Mouse (Mus musculus) adrenal gland, adult 18-20 months (tissue): ENCODE measurements around the gene Klf8. TPM values are rescaled to one million over a fixed set of nuclear protein-coding genes. Genes with fewer than 3 reads are reported as not detected.

Source experiments
- DNase-seq, 2 experiments: peaks; one replicate each; pipeline ENCODE4 v3.0.0; 2021 to 2022; ENCODE audit warnings: low spot score in 2 of 2
- total RNA-seq, 2 experiments: library from RNA; stranded (reverse); gene quantifications; 1 replicate in 1 of 2; 2 replicates in 1 of 2; pipeline ENCODE4 v1.2.3; 2021

Gene Klf8
- total RNA-seq, 2 experiments from 2014 or later = 0.40 to 0.48 TPM

DNA sequence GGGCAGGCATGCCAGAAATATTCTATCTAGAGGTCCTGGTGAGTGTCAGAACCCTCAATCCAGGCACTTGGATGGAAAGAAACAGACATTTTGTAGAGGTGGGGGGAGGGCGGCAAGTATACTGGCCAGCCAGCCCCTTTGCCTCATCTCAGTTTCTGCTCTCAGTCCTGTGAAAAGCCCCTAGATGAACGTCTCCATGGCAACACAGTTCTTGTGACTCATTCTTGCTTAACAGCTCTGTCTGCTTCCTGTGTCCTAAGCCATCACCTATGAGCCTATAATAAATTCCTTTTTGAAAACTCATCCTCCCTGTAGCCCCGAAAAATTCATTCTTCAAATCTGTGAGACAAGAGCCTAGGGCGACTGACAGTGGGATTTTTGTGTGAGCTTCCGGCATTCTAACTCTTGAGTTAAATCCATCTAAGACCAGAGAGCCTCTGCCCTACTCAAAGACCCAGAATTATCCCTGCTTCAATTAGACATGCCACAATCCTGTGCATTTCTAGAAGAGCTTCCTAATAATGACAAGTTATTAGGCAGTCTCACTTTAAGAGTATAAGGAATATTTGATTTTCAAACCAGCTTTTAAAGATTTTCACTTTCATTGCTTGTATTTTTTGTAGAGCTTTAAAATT lies 196.5 kb downstream of the Klf8 start:
- DNase-seq = no peak

DNA sequence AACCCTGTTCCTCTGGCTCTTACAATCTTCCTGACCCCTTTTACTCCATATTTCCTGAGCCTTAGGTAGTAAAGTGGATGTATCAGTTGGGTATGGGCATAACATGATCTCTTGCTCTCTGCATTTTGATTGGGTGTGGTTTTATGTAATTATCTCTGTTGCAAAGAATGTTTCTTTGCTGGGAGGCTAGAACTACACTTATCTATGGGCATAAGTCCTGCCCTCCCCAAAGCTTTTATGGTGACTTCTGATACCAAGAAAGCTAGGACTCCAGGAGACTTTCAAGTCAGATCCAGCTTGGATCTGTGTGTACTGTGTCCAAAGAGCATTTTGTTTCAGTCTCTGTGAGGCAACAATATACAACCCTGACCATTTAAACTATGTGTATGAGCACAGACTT lies 202.3 kb downstream of the Klf8 start:
- no peak for DNase-seq

- no peak for DNase-seq
Measured at GRCm38 (mm10) chrX:153440018-153440417, 202.8 kb downstream of the Klf8 start.

Other genes with a start within 250 kb of the Klf8 start
- 1 to 10 TPM; 2.6 to 3.7 TPM for gene Usp51, start 231.0 kb upstream of the Klf8 start, total RNA-seq
- 10 to 100 TPM; 18.5 to 21.1 TPM for gene Mageh1, start 199.9 kb upstream of the Klf8 start, total RNA-seq
- gene Foxr2, start 118.7 kb upstream of the Klf8 start, total RNA-seq = not detected
- 10 to 100 TPM; 10.0 to 10.7 TPM for gene Rragb, start 97.5 kb upstream of the Klf8 start, total RNA-seq